Mouse (Mus musculus) hindlimb bud, embryonic 11.5 days (tissue): Measurements from ENCODE around the gene Klrb1.

Source experiments
- DNase-seq: peaks from one replicate; pipeline ENCODE4 v3.0.0-alpha.2; 2012; ENCODE audit warnings: low read depth, low spot score; ENCODE audit errors: extremely low spot score

The Klrb1 gene

GRCm38 (mm10) chr6:128734896-128735295 lies 12.0 kb upstream of the Klrb1 start:
- DNase-seq = no peak

GRCm38 (mm10) chr6:128733908-128734679 lies 11.2 kb upstream of the Klrb1 start:
- no peak for DNase-seq

GRCm38 (mm10) chr6:128732032-128732431 lies 9.2 kb upstream of the Klrb1 start:
- DNase-seq = no peak

DNA sequence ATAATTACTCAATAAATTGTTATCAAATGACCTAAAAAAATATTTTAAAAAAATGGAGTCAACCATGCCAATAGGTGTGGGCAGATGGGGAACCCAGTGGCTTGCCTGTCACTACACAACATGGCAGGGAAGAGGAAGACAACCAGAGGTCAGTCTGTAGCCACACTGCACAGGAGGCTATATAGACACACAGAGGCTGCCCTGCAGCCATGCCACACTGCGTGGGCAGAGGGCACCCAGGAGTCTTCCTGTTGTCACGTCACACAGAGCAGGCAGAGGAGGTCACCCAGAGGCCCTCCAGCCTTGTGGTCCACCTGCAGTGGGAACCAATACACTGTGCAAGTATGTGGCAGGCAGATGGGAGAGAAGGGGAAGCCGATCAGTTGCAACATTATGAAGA lies 21.2 kb downstream of the Klrb1 start:
- no peak for DNase-seq

- no peak for DNase-seq
Observed at GRCm38 (mm10) chr6:128679574-128679973, 43.3 kb downstream of the Klrb1 start.

GRCm38 (mm10) chr6:128669936-128670335 lies 52.9 kb downstream of the Klrb1 start:
- DNase-seq = no peak

- no peak for DNase-seq
Observed at GRCm38 (mm10) chr6:128662206-128662605, 60.7 kb downstream of the Klrb1 start, which contains the start of gene Clec2h. Clec2h (plus strand) TSS chr6:128662385.

GRCm38 (mm10) chr6:128661249-128661648 lies 61.6 kb downstream of the Klrb1 start:
- no peak for DNase-seq
